Mouse (Mus musculus) MEL (cell line): ENCODE data around the gene Tenm3. TPM values are rescaled to one million over a fixed set of nuclear protein-coding genes. Genes with fewer than 3 reads are reported as not detected.

Experiments used
- DNase-seq: peaks from one replicate; pipeline ENCODE4 v3.0.0; 2011; ENCODE audit warnings: low read depth, low spot score
- H3K27ac ChIP-seq: 2 replicates; pipeline ENCODE4 v1.5.1; 2012; ENCODE audit warnings: low read depth, mild to moderate bottlenecking, control low read depth, low read length, moderate library complexity; ENCODE audit not compliant: control insufficient read depth
- H3K27me3 ChIP-seq, 2 experiments: fragments of 150-350 bp in 1 of 2; sonication (generic) in 1 of 2; 2 replicates each; pipeline ENCODE4 v1.6.1; 2012; ENCODE audit warnings: low read length in 2 of 2, mild to moderate bottlenecking in 2 of 2, improper control_type of control experiment in 1 of 2, moderate library complexity in 1 of 2; ENCODE audit not compliant: insufficient read depth in 2 of 2, control insufficient read depth in 1 of 2
- H3K36me3 ChIP-seq, 2 experiments: 2 replicates each; pipeline ENCODE4 v1.6.1; 2012 to 2014; ENCODE audit warnings: low read length in 2 of 2, improper control_type of control experiment in 1 of 2, inconsistent platforms in 1 of 2, mild to moderate bottlenecking in 1 of 2; ENCODE audit not compliant: insufficient read depth in 2 of 2, control insufficient read depth in 1 of 2
- H3K4me1 ChIP-seq, 2 experiments: fragments of 150-350 bp in 1 of 2; sonication (generic) in 1 of 2; 2 replicates each; pipeline ENCODE4 v1.6.1; 2012; ENCODE audit warnings: low read length in 2 of 2, improper control_type of control experiment in 1 of 2, mild to moderate bottlenecking in 1 of 2; ENCODE audit not compliant: insufficient read depth in 2 of 2, control insufficient read depth in 1 of 2
- H3K4me3 ChIP-seq, 2 experiments: fragments of 150-350 bp in 1 of 2; sonication (generic) in 1 of 2; 2 replicates each; pipeline ENCODE4 v1.5.1; 2012; ENCODE audit warnings: low read depth in 2 of 2, low read length in 2 of 2, mild to moderate bottlenecking in 2 of 2, moderate library complexity in 2 of 2, control low read depth in 1 of 2, improper control_type of control experiment in 1 of 2; ENCODE audit not compliant: control insufficient read depth in 1 of 2, insufficient read depth in 1 of 2
- H3K79me2 ChIP-seq: 2 replicates; pipeline ENCODE4 v1.6.1; 2012; ENCODE audit warnings: mild to moderate bottlenecking, low read length, moderate library complexity; ENCODE audit not compliant: control insufficient read depth, poor library complexity, insufficient read depth
- H3K9ac ChIP-seq: 2 replicates; pipeline ENCODE4 v1.6.1; 2012; ENCODE audit warnings: low read depth, mild to moderate bottlenecking, control low read depth, low read length, moderate library complexity; ENCODE audit not compliant: control insufficient read depth, poor library complexity, severe bottlenecking
- H3K9me3 ChIP-seq: fragments of 150-350 bp; sonication (generic); replicated peaks from 2 replicates; pipeline ENCODE4 v1.6.1; 2012; ENCODE audit warnings: mild to moderate bottlenecking, low read length, improper control_type of control experiment, moderate library complexity; ENCODE audit not compliant: insufficient read depth
- CHD1 ChIP-seq: IDR thresholded peaks from 2 replicates; pipeline ENCODE4 v1.6.1; 2012; ENCODE audit warnings: low read depth, mild to moderate bottlenecking, inconsistent platforms, low read length, improper control_type of control experiment
- CHD2 ChIP-seq: IDR thresholded peaks from 2 replicates; pipeline ENCODE4 v1.6.1; 2011; ENCODE audit warnings: low read length, improper control_type of control experiment
- ELF1 ChIP-seq: IDR thresholded peaks from 2 replicates; pipeline ENCODE4 v1.6.1; 2014; ENCODE audit warnings: low read depth, mild to moderate bottlenecking, inconsistent platforms, low read length, improper control_type of control experiment, moderate library complexity
- EP300 ChIP-seq, 2 experiments: IDR thresholded peaks; 2 replicates each; pipeline ENCODE4 v1.6.1; 2011; ENCODE audit warnings: improper control_type of control experiment in 2 of 2, low read length in 2 of 2, low read depth in 1 of 2, mild to moderate bottlenecking in 1 of 2
- ETS1 ChIP-seq: IDR thresholded peaks from 2 replicates; pipeline ENCODE4 v1.6.1; 2012; ENCODE audit warnings: low read depth, mild to moderate bottlenecking, inconsistent platforms, low read length, improper control_type of control experiment, moderate library complexity
- GABPA ChIP-seq: IDR thresholded peaks from 2 replicates; pipeline ENCODE4 v1.6.1; 2012; ENCODE audit warnings: low read depth, mild to moderate bottlenecking, inconsistent platforms, low read length, improper control_type of control experiment, moderate library complexity
- GATA1 ChIP-seq: IDR thresholded peaks from 2 replicates; pipeline ENCODE4 v1.6.1; 2011; ENCODE audit warnings: low read depth, low read length, improper control_type of control experiment
- HCFC1 ChIP-seq: IDR thresholded peaks from 2 replicates; pipeline ENCODE4 v1.6.1; 2012; ENCODE audit warnings: low read depth, mild to moderate bottlenecking, inconsistent platforms, low read length, improper control_type of control experiment, moderate library complexity
- JUND ChIP-seq: IDR thresholded peaks from 2 replicates; pipeline ENCODE4 v1.6.1; 2011; ENCODE audit warnings: low read depth, mild to moderate bottlenecking, improper control_type of control experiment, low read length
- KAT2A ChIP-seq: conservative IDR thresholded peaks from 2 replicates; pipeline ENCODE4 v1.6.1; 2012; ENCODE audit warnings: low read depth, low read length, improper control_type of control experiment, inconsistent platforms
- MAFK ChIP-seq: IDR thresholded peaks from 2 replicates; pipeline ENCODE4 v1.6.1; 2011; ENCODE audit warnings: low read depth, mild to moderate bottlenecking, low read length, improper control_type of control experiment, borderline replicate concordance
- MAX ChIP-seq: IDR thresholded peaks from 2 replicates; pipeline ENCODE4 v1.6.1; 2011; ENCODE audit warnings: low read length, improper control_type of control experiment
- MXI1 ChIP-seq: IDR thresholded peaks from 2 replicates; pipeline ENCODE4 v1.6.1; 2011; ENCODE audit warnings: mild to moderate bottlenecking, low read depth, low read length, improper control_type of control experiment
- MYB ChIP-seq: IDR thresholded peaks from 2 replicates; pipeline ENCODE4 v1.6.1; 2011; ENCODE audit warnings: mild to moderate bottlenecking, low read depth, low read length, improper control_type of control experiment
- MYC ChIP-seq: IDR thresholded peaks from 2 replicates; pipeline ENCODE4 v1.6.1; 2011; ENCODE audit warnings: low read depth, mild to moderate bottlenecking, low read length, improper control_type of control experiment, moderate library complexity
- NELFE ChIP-seq: IDR thresholded peaks from 2 replicates; pipeline ENCODE4 v1.6.1; 2011; ENCODE audit warnings: low read depth, low read length, improper control_type of control experiment
- NRF1 ChIP-seq: IDR thresholded peaks from 2 replicates; pipeline ENCODE4 v1.6.1; 2014; ENCODE audit warnings: low read depth, mild to moderate bottlenecking, inconsistent platforms, low read length, improper control_type of control experiment, moderate library complexity; ENCODE audit not compliant: poor library complexity, insufficient read depth, severe bottlenecking
- POLR2A ChIP-seq, 2 experiments: IDR thresholded peaks; 2 replicates each; pipeline ENCODE4 v1.6.1; 2011 to 2012; ENCODE audit warnings: low read length in 2 of 2, mild to moderate bottlenecking in 2 of 2, control low read depth in 1 of 2, improper control_type of control experiment in 1 of 2, low read depth in 1 of 2, moderate library complexity in 1 of 2; ENCODE audit not compliant: control insufficient read depth in 1 of 2, insufficient read depth in 1 of 2, poor library complexity in 1 of 2
- RCOR1 ChIP-seq: IDR thresholded peaks from 2 replicates; pipeline ENCODE4 v1.6.1; 2012; ENCODE audit warnings: low read depth, mild to moderate bottlenecking, inconsistent platforms, low read length, improper control_type of control experiment
- SIN3A ChIP-seq: IDR thresholded peaks from 2 replicates; pipeline ENCODE4 v1.6.1; 2012; ENCODE audit warnings: low read length, improper control_type of control experiment, inconsistent platforms
- SMC3 ChIP-seq: IDR thresholded peaks from 2 replicates; pipeline ENCODE4 v1.6.1; 2011; ENCODE audit warnings: low read depth, low read length, improper control_type of control experiment
- TAL1 ChIP-seq: IDR thresholded peaks from 2 replicates; pipeline ENCODE4 v1.6.1; 2012; ENCODE audit warnings: mild to moderate bottlenecking, inconsistent platforms, low read length, moderate library complexity, mixed read lengths
- TBP ChIP-seq: IDR thresholded peaks from 2 replicates; pipeline ENCODE4 v1.8.0; 2011; ENCODE audit warnings: low read depth, low read length, improper control_type of control experiment
- TCF12 ChIP-seq: IDR thresholded peaks from 2 replicates; pipeline ENCODE4 v1.6.1; 2014; ENCODE audit warnings: low read depth, mild to moderate bottlenecking, inconsistent platforms, low read length, improper control_type of control experiment, moderate library complexity
- ZC3H11A ChIP-seq: IDR thresholded peaks from 2 replicates; pipeline ENCODE4 v1.6.1; 2012; ENCODE audit warnings: low read depth, mild to moderate bottlenecking, inconsistent platforms, low read length, improper control_type of control experiment
- polyA plus RNA-seq, 2 experiments: library from polyadenylated mRNA; stranded (reverse) in 1 of 2; unstranded in 1 of 2; fragments of >175 nt in 1 of 2; fragments of >200 nt in 1 of 2; gene quantifications; 2 replicates each; pipeline versions ENCODE4 v1.2.1 to v1.2.4; 2012; ENCODE audit warnings: low replicate concordance in 2 of 2, low read depth in 1 of 2; ENCODE audit not compliant: insufficient read length in 2 of 2, insufficient read depth in 1 of 2, missing spikeins in 1 of 2
- total RNA-seq: library from RNA; depleted of rRNA; stranded (reverse); fragments of 300-350 nt; gene quantifications from 2 replicates; pipeline ENCODE4 v1.2.3, GENCODE M21; 2012

Tenm3 gene
- total and polyA plus RNA-seq, 3 experiments = not detected

- Histone ChIP-seq H3K27me3 (no peaks in the 10 kb centered on the region), H3K4me3 (no peak overlapping the region), H3K4me1 (no peaks in the 10 kb centered on the region), H3K27ac (no peak overlapping the region), H3K36me3 (no peaks in the 10 kb centered on the region), H3K79me2 (no peaks in the 10 kb centered on the region), H3K9ac (no peak overlapping the region), H3K9me3 (no peaks in the 10 kb centered on the region)
- TF ChIP-seq POLR2A (IDR thresholded peaks at IDR 0.05; ENCODE audit: control insufficient read depth in 1 of 2, insufficient read depth in 1 of 2, low read depth in 1 of 2, low read length in 2 of 2, poor library complexity in 1 of 2) (no peak), NRF1 (no peak), JUND (no peak), NELFE (no peak), KAT2A (no peak), TAL1 (no peak), SMC3 (no peak), ELF1 (no peak), MAX (no peak), GABPA (no peak), HCFC1 (no peak), TCF12 (no peak), MAFK (no peak), RCOR1 (no peak), ZC3H11A (no peak)
- DNase-seq = no peak
Measured at GRCm38 (mm10) chr8:48552306-48552705, 291.4 kb downstream of the Tenm3 start.

- no peaks in the 10 kb centered on the region for H3K36me3 ChIP-seq
- H3K9me3 ChIP-seq = no peaks in the 10 kb centered on the region
- TF ChIP-seq EP300 (IDR thresholded peaks at IDR 0.05; ENCODE audit: low read depth in 1 of 2, low read length in 2 of 2) (no peak), MXI1 (no peak), MYB (no peak), SIN3A (no peak), ELF1 (no peak), MYC (no peak), CHD2 (no peak), TBP (no peak), CHD1 (no peak), ETS1 (no peak), RCOR1 (no peak), MAX (no peak), JUND (no peak), GATA1 (no peak), MAFK (no peak)
- H3K27ac ChIP-seq = no peak overlapping the region
- H3K4me3 ChIP-seq = no peak overlapping the region
- DNase-seq = no peak
- H3K27me3 ChIP-seq = no peaks in the 10 kb centered on the region
- H3K4me1 ChIP-seq = no peaks in the 10 kb centered on the region
- no peaks in the 10 kb centered on the region for H3K79me2 ChIP-seq
- no peak overlapping the region for H3K9ac ChIP-seq
Measured at GRCm38 (mm10) chr8:48551370-48551769, 292.4 kb downstream of the Tenm3 start.
